ENCODE assay signal across 17 mouse cellular contexts in genomic region chrX:100797851-100798527, GRCm38 (mm10). TPM values are rescaled to one million over a fixed set of nuclear protein-coding genes. Genes with fewer than 3 reads are reported as not detected.
DNase-seq lines count a peak whose midpoint lies in the region; ATAC-seq lines count a peak whose summit lies in the region.
"Had no signal": no experiment of that assay in that cellular context is flagged by ENCODE, and none has a peak within 500 bp of the region (broad histone marks: within the 10 kb centered on the region; RNA-seq: fewer than 3 reads in every experiment).

No protein-coding gene starts in this region.

- H3K27ac ChIP-seq in forebrain, embryonic 14.5 days (ENCODE audit: low read depth, low read length): no peak overlapping the region
- no peak overlapping the region for H3K27ac ChIP-seq in forebrain, embryonic 11.5 days (ENCODE audit: low read depth, low read length)
- H3K27ac ChIP-seq in intestine, embryonic 15.5 days: peak overlapping the region; percentile 48
- H3K27ac ChIP-seq: embryonic facial prominence, embryonic 12.5 days; heart, embryonic 15.5 days; hindbrain, embryonic 12.5 days; midbrain, embryonic 15.5 days had no signal

- 0 out of 2 replicates have a peak, but pooled peaks cover 10% of the 10 kb centered on the region for H3K36me3 ChIP-seq in forebrain, embryonic 14.5 days (ENCODE audit: control insufficient read depth, insufficient read depth, low read length)
- no peaks in the 10 kb centered on the region for H3K36me3 ChIP-seq in forebrain, embryonic 11.5 days (ENCODE audit: control insufficient read depth, insufficient read depth, low read length)
- no peaks in the 10 kb centered on the region for H3K36me3 ChIP-seq in intestine, embryonic 15.5 days
- H3K36me3 ChIP-seq: heart, embryonic 15.5 days; midbrain, embryonic 15.5 days had no signal

- H3K4me1 ChIP-seq in forebrain, embryonic 14.5 days (ENCODE audit: control insufficient read depth, insufficient read depth, low read length): no peaks in the 10 kb centered on the region
- H3K4me1 ChIP-seq in forebrain, embryonic 11.5 days (replicated peaks; ENCODE audit: control insufficient read depth, insufficient read depth, low read length): peaks cover 2% of the 10 kb centered on the region; the same call in 1 of the 2 replicates
- 0 out of 2 replicates have a peak, but pooled peaks cover 2% of the 10 kb centered on the region for H3K4me1 ChIP-seq in intestine, embryonic 15.5 days (replicated peaks)
- H3K4me1 ChIP-seq: embryonic facial prominence, embryonic 12.5 days; midbrain, embryonic 15.5 days had no signal

- H3K4me2 ChIP-seq in forebrain, embryonic 14.5 days (ENCODE audit: low read length): no peak overlapping the region
- H3K4me2 ChIP-seq in forebrain, embryonic 11.5 days (ENCODE audit: low read depth, low read length, severe bottlenecking): no peak overlapping the region
- H3K4me2 ChIP-seq in intestine, embryonic 15.5 days (replicated peaks): no peak overlapping the region
- H3K4me2 ChIP-seq: embryonic facial prominence, embryonic 12.5 days; heart, embryonic 15.5 days; hindbrain, embryonic 12.5 days; liver, embryonic 11.5 days; lung, embryonic 14.5 days; midbrain, embryonic 15.5 days had no signal

- H3K9me3 ChIP-seq in forebrain, embryonic 14.5 days (replicated peaks; ENCODE audit: control insufficient read depth, low read length): no peaks in the 10 kb centered on the region
- no peaks in the 10 kb centered on the region for H3K9me3 ChIP-seq in forebrain, embryonic 11.5 days (ENCODE audit: control insufficient read depth, low read length)
- no peaks in the 10 kb centered on the region for H3K9me3 ChIP-seq in intestine, embryonic 15.5 days
- H3K9me3 ChIP-seq: embryonic facial prominence, embryonic 12.5 days; heart, embryonic 15.5 days; hindbrain, embryonic 12.5 days; midbrain, embryonic 15.5 days had no signal

- DNase-seq in forebrain, embryonic 14.5 days (ENCODE audit: low spot score): peak; percentile 14
- no peak for DNase-seq in forebrain, embryonic 11.5 days (ENCODE audit: low spot score)
- peak; percentile 34 for DNase-seq in layer of hippocampus, adult 9-11 months
- DNase-seq in layer of hippocampus, postnatal 25 days (ENCODE audit: extremely low spot score in 1 of 2, low spot score in 1 of 2): no peak
- DNase-seq in right cerebral cortex, postnatal 36 days (ENCODE audit: low spot score in 2 of 2): peak; percentile 40 to 73
- no peak for DNase-seq in adrenal gland, postnatal 14 days
- DNase-seq in lung, postnatal 4 days: no peak
- DNase-seq: cerebellum, postnatal 14 days; kidney, adult 18-20 months; kidney, postnatal 36 days; lung, embryonic 14.5 days had no signal

- H3K9ac ChIP-seq in forebrain, embryonic 14.5 days (ENCODE audit: low read length): no peak overlapping the region
- no peak overlapping the region for H3K9ac ChIP-seq in forebrain, embryonic 11.5 days (ENCODE audit: low read length)
- H3K9ac ChIP-seq in intestine, embryonic 15.5 days: no peak overlapping the region
- H3K9ac ChIP-seq: embryonic facial prominence, embryonic 12.5 days; heart, embryonic 15.5 days; hindbrain, embryonic 12.5 days; lung, embryonic 14.5 days; midbrain, embryonic 15.5 days had no signal

- ATAC-seq in forebrain, embryonic 14.5 days: no peak
- ATAC-seq in forebrain, embryonic 11.5 days (replicated peaks; ENCODE audit: low FRiP score): no peak
- ATAC-seq in intestine, embryonic 15.5 days: peak; percentile 68
- ATAC-seq: midbrain, embryonic 15.5 days had no signal

- H3K4me3 ChIP-seq in forebrain, embryonic 14.5 days (ENCODE audit: low read depth, low read length): no peak overlapping the region
- H3K4me3 ChIP-seq in forebrain, embryonic 11.5 days (ENCODE audit: low read depth, low read length): no peak overlapping the region
- no peak overlapping the region for H3K4me3 ChIP-seq in intestine, embryonic 15.5 days (replicated peaks)
- H3K4me3 ChIP-seq: embryonic facial prominence, embryonic 12.5 days; heart, embryonic 15.5 days; hindbrain, embryonic 12.5 days; midbrain, embryonic 15.5 days had no signal

- 74% methylated on average over 7 of the region's 7 CpGs for WGBS in forebrain, embryonic 14.5 days
- 71% methylated on average over 7 of the region's 7 CpGs for WGBS in forebrain, embryonic 11.5 days
- WGBS in intestine, embryonic 15.5 days: 71% methylated on average over 7 of the region's 7 CpGs

- H3K27me3 ChIP-seq in forebrain, embryonic 14.5 days (replicated peaks; ENCODE audit: control insufficient read depth, insufficient read depth, low read length): no peaks in the 10 kb centered on the region
- H3K27me3 ChIP-seq in forebrain, embryonic 11.5 days (ENCODE audit: control insufficient read depth, insufficient read depth, low read length): no peaks in the 10 kb centered on the region; the same call in 1 of the 2 replicates
- H3K27me3 ChIP-seq in intestine, embryonic 15.5 days (replicated peaks): no peaks in the 10 kb centered on the region
- H3K27me3 ChIP-seq: embryonic facial prominence, embryonic 12.5 days; heart, embryonic 15.5 days; hindbrain, embryonic 12.5 days; midbrain, embryonic 15.5 days had no signal

RNA-seq across cellular contexts. Expression of gene Dlg3, which starts 30.5 kb away (rescaled TPM):
- 14.0 and 15.5 TPM in 2 replicates for polyA plus RNA-seq in forebrain, embryonic 14.5 days (2014; fragmentation: Nextera tagmentation; extraction: Ambion mirVana)
- polyA plus RNA-seq in forebrain, embryonic 11.5 days (2014; fragmentation: Nextera tagmentation; extraction: Ambion mirVana): 7.6 and 9.5 TPM in 2 replicates
- total RNA-seq in layer of hippocampus, postnatal 25 days (2021): 100 to 1,000 TPM; 156 to 162 TPM
- 2.5 and 3.0 TPM in 2 replicates for polyA plus RNA-seq in intestine, embryonic 15.5 days (2015; fragmentation: Nextera tagmentation; extraction: Ambion mirVana)
- 28.2 and 33.5 TPM in 2 replicates for total RNA-seq in adrenal gland, postnatal 14 days (2021)

Comparison
In these comparisons a context has a peak if more than half of its experiments do, and no peak if none do; other contexts are left out.
1. DNase-seq: peak in forebrain, embryonic 14.5 days (single experiment), layer of hippocampus, adult 9-11 months (single experiment) and right cerebral cortex, postnatal 36 days (2 of 2); none in forebrain, embryonic 11.5 days (single experiment), layer of hippocampus, postnatal 25 days (0 of 2), adrenal gland, postnatal 14 days (single experiment) and lung, postnatal 4 days (0 of 2).